Mouse (Mus musculus) myocyte (in vitro differentiated cells): ENCODE measurements around the gene Xkr7. TPM values are rescaled to one million over a fixed set of nuclear protein-coding genes. Genes with fewer than 3 reads are reported as not detected.

Experiments used
- H3K27me3 ChIP-seq: one replicate; pipeline ENCODE4 v1.6.1; 2011; ENCODE audit not compliant: control insufficient read depth, insufficient read depth, insufficient read length
- H3K36me3 ChIP-seq: one replicate; pipeline ENCODE4 v1.6.1; 2011; ENCODE audit not compliant: control insufficient read depth, insufficient read depth
- H3K4me2 ChIP-seq: one replicate; pipeline ENCODE4 v1.6.1; 2011; ENCODE audit warnings: low read depth, control low read depth
- H3K4me3 ChIP-seq: one replicate; pipeline ENCODE4 v1.5.1; 2011; ENCODE audit warnings: mild to moderate bottlenecking, control low read depth, moderate library complexity
- H3K79me2 ChIP-seq: one replicate; pipeline ENCODE4 v1.6.1; 2011; ENCODE audit not compliant: control insufficient read depth, insufficient read depth
- H3ac ChIP-seq: one replicate; pipeline ENCODE4 v1.6.1; 2011; ENCODE audit not compliant: control insufficient read depth, insufficient read length
- CEBPB ChIP-seq: IDR thresholded peaks from 2 replicates; pipeline ENCODE4 v1.6.1; 2011; ENCODE audit warnings: mild to moderate bottlenecking, moderate library complexity; ENCODE audit not compliant: poor library complexity, insufficient read depth, severe bottlenecking
- E2F4 ChIP-seq: IDR thresholded peaks from one replicate; pipeline ENCODE4 v1.6.1; 2011; ENCODE audit warnings: mild to moderate bottlenecking, control low read depth, moderate library complexity; ENCODE audit not compliant: insufficient read depth
- MAX ChIP-seq: IDR thresholded peaks from one replicate; pipeline ENCODE4 v1.6.1; 2011; ENCODE audit warnings: low read depth, mild to moderate bottlenecking, control low read depth
- MYOD1 ChIP-seq, 3 experiments: IDR thresholded peaks; one replicate each; pipeline ENCODE4 v1.6.1; 2011; ENCODE audit warnings: control low read depth in 2 of 3, low read depth in 2 of 3, mild to moderate bottlenecking in 2 of 3, moderate library complexity in 1 of 3; ENCODE audit not compliant: insufficient read length in 2 of 3, control insufficient read depth in 1 of 3
- MYOG ChIP-seq, 3 experiments: IDR thresholded peaks; one replicate each; pipeline ENCODE4 v1.6.1; 2011; ENCODE audit warnings: control low read depth in 2 of 3, low read depth in 2 of 3, mild to moderate bottlenecking in 2 of 3; ENCODE audit not compliant: insufficient read length in 2 of 3, control insufficient read depth in 1 of 3, insufficient read depth in 1 of 3
- POLR2A ChIP-seq: IDR thresholded peaks from one replicate; pipeline ENCODE4 v1.6.1; 2011; ENCODE audit warnings: low read depth, mild to moderate bottlenecking, control low read depth, moderate library complexity; ENCODE audit not compliant: insufficient read length
- POLR2AphosphoS2 ChIP-seq: IDR thresholded peaks from one replicate; pipeline ENCODE4 v1.6.1; 2011; ENCODE audit warnings: low read depth, control low read depth; ENCODE audit not compliant: insufficient read length
- REST ChIP-seq: IDR thresholded peaks from one replicate; pipeline ENCODE4 v1.6.1; 2011; ENCODE audit warnings: mild to moderate bottlenecking, control low read depth, moderate library complexity; ENCODE audit not compliant: insufficient read depth, insufficient read length
- SRF ChIP-seq: IDR thresholded peaks from one replicate; pipeline ENCODE4 v1.6.1; 2011; ENCODE audit warnings: low read depth; ENCODE audit not compliant: control insufficient read depth, insufficient read length
- TCF12 ChIP-seq: IDR thresholded peaks from one replicate; pipeline ENCODE4 v1.6.1; 2011; ENCODE audit warnings: mild to moderate bottlenecking, control low read depth; ENCODE audit not compliant: poor library complexity, insufficient read depth, severe bottlenecking
- TCF3 ChIP-seq: IDR thresholded peaks from one replicate; pipeline ENCODE4 v1.6.1; 2011; ENCODE audit warnings: low read depth, control low read depth; ENCODE audit not compliant: insufficient read length
- USF1 ChIP-seq: IDR thresholded peaks from one replicate; pipeline ENCODE4 v1.6.1; 2011; ENCODE audit warnings: low read depth, mild to moderate bottlenecking, control low read depth, moderate library complexity
- polyA plus RNA-seq: library from polyadenylated mRNA; unstranded; fragments of >200 nt; fragmentation: generic; extraction: Trizol; gene quantifications from one replicate; pipeline ENCODE4 v1.2.1, GENCODE M21; 2012; ENCODE audit warnings: missing spikeins

Gene Xkr7
- polyA plus RNA-seq, 1 experiment = not detected

DNA sequence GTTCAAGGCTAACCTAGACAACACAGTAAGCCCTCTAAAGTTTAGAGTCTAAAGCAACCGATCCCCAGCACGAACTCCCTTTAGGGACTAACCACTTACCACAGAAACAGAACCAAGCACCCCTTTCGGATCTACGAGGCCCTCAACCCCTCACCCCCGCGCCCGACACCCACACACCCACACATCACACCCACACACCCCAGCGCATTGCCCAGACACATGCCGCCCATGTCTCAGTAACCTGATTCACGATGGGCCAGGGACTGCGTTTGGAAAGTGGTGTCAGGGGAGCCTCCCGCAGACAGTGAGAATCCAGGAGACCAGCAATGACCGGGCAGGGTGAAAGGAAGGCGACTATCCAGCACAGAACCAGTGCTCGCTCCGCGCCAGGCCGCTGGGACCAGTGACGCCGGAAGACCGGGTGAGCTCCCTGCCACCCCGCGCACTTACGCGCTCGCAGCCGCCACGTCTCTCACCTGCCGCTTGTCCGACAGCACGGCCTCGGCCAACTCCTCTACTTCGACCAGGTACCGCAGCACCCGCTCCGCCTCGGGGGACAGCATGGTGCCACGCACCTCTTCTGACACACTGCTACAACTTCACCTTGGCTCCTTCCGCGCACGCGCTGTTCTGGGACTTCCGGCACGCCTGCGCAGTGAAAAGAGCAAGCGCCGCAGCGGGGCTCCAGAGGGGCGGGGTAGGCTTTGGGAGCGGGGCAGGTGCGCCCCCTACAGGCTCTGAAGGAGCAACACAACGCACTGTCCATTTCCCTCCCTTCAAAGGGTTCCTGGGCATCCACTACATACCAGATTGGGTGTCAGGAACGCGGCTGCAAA lies 16.7 kb upstream of the Xkr7 start, which contains the start of gene Pdrg1:
Gene Pdrg1 (minus strand): TSS at position 670 of the 836 bp plus-strand sequence.
- peaks cover 18% of the 10 kb centered on the region for H3K27me3 ChIP-seq
- peaks cover 28% of the 10 kb centered on the region for H3K79me2 ChIP-seq
- H3K4me2 ChIP-seq = peak within 1 kb of the TSS; percentile 94
- H3ac ChIP-seq = peak within 1 kb of the TSS; percentile 23
- peaks cover 26% of the 10 kb centered on the region for H3K36me3 ChIP-seq
- TF ChIP-seq REST (no peak), POLR2A (peak; percentile 99), POLR2AphosphoS2 (peak; percentile 96)
- peak within 1 kb of the TSS; percentile 81 for H3K4me3 ChIP-seq

GRCm38 (mm10) chr2:153015804-153016203 lies 15.8 kb upstream of the Xkr7 start:
- Histone ChIP-seq H3K27me3 (peaks cover 18% of the 10 kb centered on the region), H3ac (no peak overlapping the region), H3K36me3 (peaks cover 18% of the 10 kb centered on the region), H3K4me3 (peak overlapping the region; percentile 81), H3K79me2 (peaks cover 28% of the 10 kb centered on the region), H3K4me2 (peak overlapping the region; percentile 53)
- no peak for TF ChIP-seq POLR2AphosphoS2
- no peak for TF ChIP-seq POLR2A
- TF ChIP-seq E2F4 = no peak
- no peak for TF ChIP-seq TCF12
- TF ChIP-seq MYOG (IDR thresholded peaks at IDR 0.05; ENCODE audit: control insufficient read depth in 1 of 3, insufficient read depth in 1 of 3, insufficient read length in 2 of 3, low read depth in 2 of 3) = no peak

DNA sequence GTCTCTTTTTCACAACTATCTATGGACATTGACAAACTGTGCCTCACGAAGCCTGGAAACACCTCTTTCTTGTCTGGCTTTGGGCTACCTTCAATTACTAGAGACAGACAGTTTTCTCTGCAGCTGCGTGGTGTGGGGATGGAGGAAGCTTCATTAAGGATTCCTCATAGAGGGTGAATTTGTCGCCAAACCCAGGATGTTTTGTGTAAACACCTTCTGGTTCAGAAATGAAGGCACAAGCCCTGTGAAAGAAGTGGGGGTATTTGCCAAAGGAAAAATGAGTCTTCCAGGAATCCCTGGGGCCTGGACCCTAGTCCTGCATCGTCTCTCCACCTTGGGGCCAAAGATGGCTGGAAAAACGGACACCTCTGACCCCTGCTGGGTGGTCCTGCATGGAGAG lies 14.9 kb upstream of the Xkr7 start:
- H3ac ChIP-seq = no peak overlapping the region
- H3K4me3 ChIP-seq = no peak overlapping the region
- TF ChIP-seq SRF (no peak), TCF12 (no peak), REST (no peak), E2F4 (no peak), POLR2AphosphoS2 (no peak), CEBPB (no peak), USF1 (no peak), POLR2A (no peak)
- H3K36me3 ChIP-seq = peaks cover 14% of the 10 kb centered on the region
- no peak overlapping the region for H3K4me2 ChIP-seq
- H3K79me2 ChIP-seq = peaks cover 28% of the 10 kb centered on the region
- H3K27me3 ChIP-seq = peaks cover 18% of the 10 kb centered on the region

DNA sequence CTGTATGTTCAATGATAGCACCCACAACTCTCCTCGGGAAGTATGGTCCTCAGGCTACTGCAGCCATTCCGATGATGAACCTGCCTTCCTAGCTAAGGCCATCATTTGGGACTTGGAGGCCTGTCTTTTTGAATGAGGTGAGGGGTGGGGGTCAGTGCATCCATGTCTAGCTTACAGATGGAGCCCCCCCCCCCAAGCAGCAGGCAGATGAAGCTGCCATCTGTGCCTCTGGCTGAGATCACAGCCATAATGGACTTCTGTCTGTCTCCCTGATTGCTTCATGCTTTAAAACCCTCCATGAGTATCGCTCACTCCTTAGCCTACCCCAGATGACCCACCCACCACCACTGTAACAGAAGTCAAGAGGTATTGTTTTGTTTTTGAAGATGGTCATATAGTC lies 12.3 kb upstream of the Xkr7 start:
- no peaks in the 10 kb centered on the region for H3K36me3 ChIP-seq
- TF ChIP-seq MYOD1 (IDR thresholded peaks at IDR 0.05; ENCODE audit: control insufficient read depth in 1 of 3, insufficient read length in 2 of 3, low read depth in 2 of 3) (no peak), MYOG (IDR thresholded peaks at IDR 0.05; ENCODE audit: control insufficient read depth in 1 of 3, insufficient read depth in 1 of 3, insufficient read length in 2 of 3, low read depth in 2 of 3) (no peak), TCF12 (no peak), TCF3 (no peak), E2F4 (no peak), USF1 (no peak), POLR2AphosphoS2 (no peak), CEBPB (no peak), MAX (no peak), POLR2A (no peak), SRF (no peak), REST (no peak)
- peaks cover 28% of the 10 kb centered on the region for H3K27me3 ChIP-seq
- peaks cover 6% of the 10 kb centered on the region for H3K79me2 ChIP-seq
- no peak overlapping the region for H3ac ChIP-seq
- H3K4me2 ChIP-seq = no peak overlapping the region
- no peak overlapping the region for H3K4me3 ChIP-seq

GRCm38 (mm10) chr2:153021163-153021562 lies 10.5 kb upstream of the Xkr7 start:
- TF ChIP-seq REST = no peak
- TF ChIP-seq E2F4 = no peak
- no peak for TF ChIP-seq USF1
- TF ChIP-seq TCF12 = no peak
- TF ChIP-seq MAX = no peak
- no peak for TF ChIP-seq SRF
- TF ChIP-seq CEBPB = no peak
- TF ChIP-seq POLR2AphosphoS2 = no peak
- TF ChIP-seq TCF3 = no peak
- no peak overlapping the region for H3K4me2 ChIP-seq
- H3ac ChIP-seq = no peak overlapping the region
- H3K27me3 ChIP-seq = peaks cover 46% of the 10 kb centered on the region
- H3K4me3 ChIP-seq = no peak overlapping the region
- no peaks in the 10 kb centered on the region for H3K36me3 ChIP-seq
- no peaks in the 10 kb centered on the region for H3K79me2 ChIP-seq
